Mouse (Mus musculus): ENCODE measurements around the gene Ddb1.

DNA sequence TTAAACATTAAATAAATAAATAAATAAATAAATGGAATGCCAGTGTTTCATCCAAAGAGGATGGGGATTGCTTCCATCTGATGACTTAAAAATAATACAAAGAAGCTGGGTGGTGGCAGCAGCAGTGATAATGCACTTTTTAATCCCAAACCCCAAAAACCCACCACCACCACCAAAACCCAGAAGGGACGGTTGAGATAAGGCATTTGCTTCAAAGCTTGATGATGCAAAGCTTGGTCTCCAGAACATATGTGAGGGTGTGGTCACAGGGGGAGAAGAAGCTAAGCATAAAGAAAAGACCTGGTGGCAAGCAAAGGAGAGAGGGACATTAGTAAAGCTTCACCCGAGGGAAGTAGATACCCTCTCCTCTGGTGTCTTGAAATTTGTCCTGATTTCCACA, 56.8 kb downstream of the Ddb1 start:
- TF ChIP-seq POLR2A (IDR thresholded peaks at IDR 0.05; ENCODE audit: insufficient read depth, low read depth, low read length) (no peak), EP300 (IDR thresholded peaks at IDR 0.05; ENCODE audit: insufficient read depth, low read depth, low read length) (no peak)
